Mouse (Mus musculus) G1E (cell line): Measurements from ENCODE around the gene Naa35. TPM values are rescaled to one million over a fixed set of nuclear protein-coding genes. Genes with fewer than 3 reads are reported as not detected.

Experiments
- ATAC-seq: 2 replicates; pipeline ENCODE4 v1.8.0; 2016; ENCODE audit warnings: mild to moderate bottlenecking; ENCODE audit not compliant: insufficient number of reproducible peaks, poor library complexity, low FRiP score, severe bottlenecking; ENCODE audit errors: extremely low read depth
- DNase-seq: peaks from one replicate; pipeline ENCODE4 v3.0.0; 2012; ENCODE audit warnings: low spot score
- H3K27me3 ChIP-seq: 2 replicates; pipeline ENCODE4 v1.6.1; 2012; ENCODE audit warnings: mild to moderate bottlenecking, low read length, inconsistent platforms; ENCODE audit not compliant: insufficient read depth
- H3K36me3 ChIP-seq: replicated peaks from 2 replicates; pipeline ENCODE3; 2012; ENCODE audit warnings: mild to moderate bottlenecking, inconsistent platforms
- H3K4me1 ChIP-seq: 2 replicates; pipeline ENCODE4 v1.6.1; 2012; ENCODE audit warnings: low read depth, low read length, inconsistent platforms, mixed read lengths; ENCODE audit not compliant: insufficient read depth
- H3K4me3 ChIP-seq: 2 replicates; pipeline ENCODE4 v1.5.1; 2012; ENCODE audit warnings: low read depth, mild to moderate bottlenecking, inconsistent platforms, low read length, moderate library complexity, mixed read lengths
- H3K9me3 ChIP-seq: replicated peaks from 2 replicates; pipeline ENCODE4 v1.6.1; 2012; ENCODE audit warnings: inconsistent platforms
- CTCF ChIP-seq: IDR thresholded peaks from 2 replicates; pipeline ENCODE4 v1.5.1; 2012; ENCODE audit warnings: low read depth, low read length, inconsistent platforms, mixed read lengths
- GATA1 ChIP-seq: IDR thresholded peaks from 2 replicates; pipeline ENCODE4 v1.6.1; 2012; ENCODE audit warnings: borderline replicate concordance, low read length, inconsistent platforms, mixed read lengths
- GATA2 ChIP-seq: IDR thresholded peaks from 2 replicates; pipeline ENCODE4 v1.6.1; 2012; ENCODE audit warnings: low read depth, low read length, inconsistent platforms, borderline replicate concordance
- POLR2AphosphoS5 ChIP-seq: IDR thresholded peaks from 2 replicates; pipeline ENCODE4 v1.6.1; 2012; ENCODE audit warnings: low read depth, low read length, inconsistent platforms; ENCODE audit not compliant: insufficient replicate concordance
- TAL1 ChIP-seq: conservative IDR thresholded peaks from 2 replicates; pipeline ENCODE4 v1.6.1; 2012; ENCODE audit warnings: low read depth, low read length, inconsistent platforms, mixed read lengths
- polyA plus RNA-seq: library from polyadenylated mRNA; stranded (reverse); fragments of >175 nt; gene quantifications from 2 replicates; pipeline ENCODE4 v1.2.3, GENCODE M21; 2012
- total RNA-seq, 2 experiments: library from RNA; stranded (forward) in 1 of 2; stranded (reverse) in 1 of 2; fragments of 200-1000 nt in 1 of 2; fragments of >200 nt in 1 of 2; fragmentation: Nextera tagmentation in 1 of 2; gene quantifications; 2 replicates each; pipeline ENCODE4 v1.2.3; 2014 to 2017

Naa35 gene
- total and polyA plus RNA-seq, 3 experiments: 8.5 to 63.7 (median 31.0) TPM

DNA sequence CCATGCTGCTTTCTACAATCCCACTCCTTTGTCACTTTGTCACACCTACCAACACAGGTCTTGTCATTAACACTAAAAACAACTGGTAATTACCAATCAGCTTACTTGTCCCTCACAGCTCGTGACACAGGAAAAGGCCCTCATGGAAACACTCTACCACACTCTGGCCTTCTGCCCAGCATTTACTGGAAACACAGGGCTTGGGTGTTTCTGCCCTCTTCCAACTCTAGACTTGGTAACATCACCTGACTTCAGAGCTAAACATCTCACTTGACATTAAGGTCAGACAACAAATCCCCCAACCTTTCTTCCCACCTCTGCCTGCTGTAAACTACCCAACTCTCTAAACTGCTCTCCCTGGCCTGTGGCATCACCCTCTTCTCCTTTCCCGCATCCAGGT, 38.0 kb upstream of the Naa35 start:
- ATAC-seq (no peak), DNase-seq (no peak)
- peaks cover 81% of the 10 kb centered on the region for H3K4me1 ChIP-seq
- H3K9me3 ChIP-seq: no peaks in the 10 kb centered on the region
- H3K27me3 ChIP-seq: no peaks in the 10 kb centered on the region
- TF ChIP-seq GATA1 (no peak), CTCF (no peak), GATA2 (no peak), POLR2AphosphoS5 (no peak), TAL1 (no peak)
- no peak overlapping the region for H3K4me3 ChIP-seq
- H3K36me3 ChIP-seq: peaks cover 55% of the 10 kb centered on the region

DNA sequence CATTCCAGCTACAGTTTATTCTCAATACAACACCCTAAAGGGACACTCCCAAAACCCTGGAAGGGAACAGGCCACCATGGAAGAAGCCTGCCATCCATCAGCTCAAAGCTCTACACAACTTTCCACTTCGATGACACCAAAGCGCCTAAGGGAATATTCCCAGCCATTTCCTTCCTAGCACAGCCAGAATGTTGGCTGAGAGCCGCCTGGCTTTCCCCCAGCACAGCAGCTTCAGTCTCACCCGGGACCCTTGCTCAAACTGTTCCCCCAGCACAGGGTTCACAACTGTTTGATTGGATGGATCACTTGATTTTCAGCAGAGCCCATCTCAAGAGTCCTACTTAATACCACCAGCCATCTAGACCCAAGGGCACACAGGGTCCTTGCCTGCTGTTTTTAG, 37.3 kb upstream of the Naa35 start:
- peaks cover 55% of the 10 kb centered on the region for H3K36me3 ChIP-seq
- no peak for TF ChIP-seq GATA1
- no peak for TF ChIP-seq TAL1
- no peak for TF ChIP-seq CTCF
- TF ChIP-seq GATA2: no peak
- TF ChIP-seq POLR2AphosphoS5: no peak
- no peaks in the 10 kb centered on the region for H3K27me3 ChIP-seq
- no peak for DNase-seq
- H3K4me3 ChIP-seq: no peak overlapping the region; the same call in 1 of the 2 replicates
- peaks cover 81% of the 10 kb centered on the region for H3K4me1 ChIP-seq
- no peak for ATAC-seq
- no peaks in the 10 kb centered on the region for H3K9me3 ChIP-seq

DNA sequence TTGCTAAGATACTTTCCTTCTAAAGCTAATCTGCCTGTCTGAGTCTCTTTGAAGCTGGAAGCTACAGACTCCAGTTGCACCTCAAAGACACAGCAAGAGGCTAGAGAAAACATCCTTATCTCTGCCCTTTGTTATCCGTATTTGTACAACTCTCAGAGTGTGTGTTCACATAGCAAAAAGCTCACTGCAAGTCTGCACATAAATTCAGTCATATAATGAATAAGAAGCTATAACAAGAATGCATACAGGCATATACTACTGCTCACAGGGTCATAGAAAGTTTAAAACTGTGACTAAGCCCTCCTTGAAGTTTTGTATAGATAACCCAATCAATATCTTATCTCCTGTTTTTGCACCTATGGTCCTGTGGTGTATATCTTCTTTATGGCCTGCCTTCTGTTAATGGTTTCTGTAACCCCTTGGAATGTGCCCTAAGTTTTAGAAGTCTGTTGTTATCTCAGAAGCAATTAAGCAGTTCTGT, 35.7 kb upstream of the Naa35 start:
- peak; percentile 71 for ATAC-seq
- Histone ChIP-seq H3K4me1 (peaks cover 89% of the 10 kb centered on the region), H3K9me3 (no peaks in the 10 kb centered on the region), H3K27me3 (no peaks in the 10 kb centered on the region), H3K36me3 (peaks cover 53% of the 10 kb centered on the region), H3K4me3 (peak overlapping the region; percentile 45; the same call in 1 of the 2 replicates)
- TF ChIP-seq GATA2 (no peak), TAL1 (peak; percentile 57; the same call in 1 of the 2 replicates)
- no peak for DNase-seq

DNA sequence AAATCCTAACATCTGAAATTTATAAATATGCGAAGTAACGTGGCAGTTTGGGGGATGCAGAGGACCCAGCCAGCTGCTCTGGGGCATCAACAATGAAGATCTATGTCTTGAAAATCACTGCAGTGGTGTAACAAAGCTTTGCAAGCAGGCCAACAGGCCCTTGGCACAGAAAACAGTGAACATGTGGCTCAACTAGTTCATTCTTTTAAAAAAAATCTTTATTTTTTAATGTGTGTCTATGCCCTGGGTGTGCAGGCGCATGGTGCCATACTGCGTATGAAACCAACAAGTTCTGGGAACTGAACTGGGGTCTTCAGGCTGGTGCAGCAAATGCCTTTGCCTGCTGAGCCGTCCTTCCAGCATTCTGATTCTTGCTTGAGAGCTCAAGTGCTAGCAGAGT, 32.8 kb upstream of the Naa35 start:
- H3K4me1 ChIP-seq: peaks cover 80% of the 10 kb centered on the region
- peaks cover 38% of the 10 kb centered on the region for H3K36me3 ChIP-seq
- DNase-seq (no peak), ATAC-seq (no peak)
- no peak for TF ChIP-seq CTCF
- TF ChIP-seq GATA2: no peak
- TF ChIP-seq TAL1: no peak
- no peak for TF ChIP-seq GATA1
- TF ChIP-seq POLR2AphosphoS5: no peak
- no peaks in the 10 kb centered on the region for H3K9me3 ChIP-seq
- no peak overlapping the region for H3K4me3 ChIP-seq
- H3K27me3 ChIP-seq: no peaks in the 10 kb centered on the region

DNA sequence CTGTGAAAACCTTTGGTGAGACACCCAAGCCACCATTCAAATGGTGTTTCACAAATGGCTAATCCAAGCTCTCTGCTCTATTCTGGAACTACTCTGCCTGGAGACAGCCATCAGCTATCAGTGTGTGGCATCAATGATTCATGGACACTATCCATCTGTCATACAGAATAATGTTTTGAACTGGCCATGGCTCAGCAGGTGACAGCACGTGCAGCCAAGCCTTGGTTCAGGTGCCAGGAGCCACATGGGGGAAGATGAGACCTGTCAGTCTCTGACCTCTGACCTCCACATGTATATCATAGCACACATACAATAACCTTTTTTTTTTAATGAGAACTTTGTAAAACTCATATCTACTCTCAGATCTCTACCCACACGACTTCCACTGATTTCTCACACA, 32.3 kb upstream of the Naa35 start:
- ATAC-seq: no peak
- Histone ChIP-seq H3K4me3 (no peak overlapping the region), H3K4me1 (peaks cover 79% of the 10 kb centered on the region), H3K36me3 (peaks cover 34% of the 10 kb centered on the region), H3K27me3 (no peaks in the 10 kb centered on the region), H3K9me3 (no peaks in the 10 kb centered on the region)
- TF ChIP-seq GATA1: no peak
- no peak for DNase-seq

DNA sequence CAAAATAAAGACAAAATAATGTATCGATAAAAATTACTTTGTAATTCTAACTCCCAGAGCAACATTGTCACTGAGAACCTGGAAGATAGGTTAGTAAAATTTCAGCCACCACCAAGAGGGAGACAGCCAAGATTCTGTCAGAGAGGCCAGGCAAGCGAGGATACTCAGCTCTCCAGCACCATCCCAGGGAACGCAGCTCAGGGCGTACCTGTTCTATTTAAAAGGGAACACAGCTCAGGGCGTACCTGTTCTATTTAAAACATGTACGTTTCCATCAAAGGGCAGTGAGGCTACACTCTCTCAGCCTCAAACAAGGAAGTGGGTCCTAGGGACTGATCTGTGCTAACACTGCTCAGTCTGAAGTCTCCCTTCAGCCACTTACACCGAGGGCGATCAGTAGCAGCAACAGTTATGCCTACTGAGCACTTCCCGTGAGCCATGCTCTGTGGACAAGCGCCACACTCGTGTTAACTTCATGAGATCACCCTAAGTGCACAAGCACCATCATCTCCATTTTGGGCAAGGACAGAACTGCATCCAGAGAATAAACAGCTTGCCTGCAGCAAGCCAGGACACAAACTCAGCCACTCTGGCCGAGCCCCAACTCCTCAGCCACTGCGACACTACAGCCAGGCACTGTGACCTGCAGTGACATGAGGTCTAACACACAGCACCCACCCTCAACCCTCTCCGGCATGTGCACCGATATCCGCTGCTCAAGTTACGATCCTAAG, 30.1 kb upstream of the Naa35 start:
- ATAC-seq (no peak), DNase-seq (no peak)
- Histone ChIP-seq H3K9me3 (no peaks in the 10 kb centered on the region), H3K27me3 (no peaks in the 10 kb centered on the region), H3K4me1 (peaks cover 68% of the 10 kb centered on the region), H3K36me3 (peaks cover 29% of the 10 kb centered on the region), H3K4me3 (peak overlapping the region; percentile 97)
- TF ChIP-seq TAL1: no peak
- TF ChIP-seq GATA2: no peak
- no peak for TF ChIP-seq POLR2AphosphoS5
- no peak for TF ChIP-seq GATA1
- TF ChIP-seq CTCF: no peak

DNA sequence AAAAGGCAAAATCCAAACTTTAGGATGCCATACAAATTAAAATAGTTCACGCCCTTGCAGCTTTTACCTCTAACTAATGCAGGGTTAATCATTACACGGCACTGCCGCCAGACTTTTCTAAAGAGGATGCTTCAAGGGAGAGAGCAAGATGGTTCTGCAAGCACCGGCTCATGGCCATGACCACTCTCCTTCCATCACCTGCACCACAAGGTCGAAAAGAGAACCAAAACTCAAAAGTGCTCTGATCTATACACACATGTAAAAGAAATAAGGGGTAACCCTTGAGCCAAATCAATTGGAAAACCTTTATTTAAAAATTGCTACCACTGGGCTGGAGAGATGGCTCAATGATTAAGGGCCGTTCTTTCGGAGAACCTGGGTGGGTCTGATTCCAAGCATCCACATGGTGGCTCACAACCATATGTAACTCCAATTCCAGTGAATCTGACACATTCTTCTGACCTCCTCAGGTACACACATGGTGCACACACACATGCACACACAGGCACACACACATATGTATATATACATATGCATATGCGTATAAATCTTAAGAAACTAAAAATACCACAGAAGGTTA, 29.4 kb upstream of the Naa35 start:
- no peaks in the 10 kb centered on the region for H3K9me3 ChIP-seq
- no peaks in the 10 kb centered on the region for H3K27me3 ChIP-seq
- no peak for TF ChIP-seq GATA2
- no peak for TF ChIP-seq CTCF
- TF ChIP-seq GATA1: no peak
- TF ChIP-seq POLR2AphosphoS5: no peak
- no peak for TF ChIP-seq TAL1
- H3K4me3 ChIP-seq: peak overlapping the region; percentile 97
- H3K36me3 ChIP-seq: peaks cover 29% of the 10 kb centered on the region
- DNase-seq: no peak
- H3K4me1 ChIP-seq: peaks cover 62% of the 10 kb centered on the region
- ATAC-seq: no peak
